Mouse (Mus musculus): ENCODE results near the gene Cited2.

DNA sequence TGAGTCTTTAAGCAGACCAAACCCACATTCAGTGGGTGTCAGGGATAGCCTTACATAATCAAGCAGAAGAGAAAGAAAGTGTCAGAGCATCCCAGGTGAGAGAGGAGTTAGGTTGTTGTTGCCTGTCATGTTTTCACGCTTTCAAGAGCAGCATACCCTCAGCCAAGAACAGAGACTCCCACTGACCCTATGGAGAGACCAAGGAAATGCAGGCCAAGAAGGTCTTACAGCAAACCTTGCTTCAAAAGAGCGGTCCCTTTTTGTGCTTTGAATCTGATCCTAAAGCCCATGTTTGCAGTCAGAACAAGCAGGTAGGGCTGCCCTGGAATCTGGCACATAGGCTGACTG lies 3.3 kb downstream of the Cited2 start:
- TF ChIP-seq GATA1 (IDR thresholded peaks at IDR 0.05; ENCODE audit: borderline replicate concordance, low read length), result no peak
- no peak for TF ChIP-seq FLI1 (IDR thresholded peaks at IDR 0.05; ENCODE audit: low read length)

All from megakaryocyte, embryonic 14.5 days (primary cell).